Mouse (Mus musculus) small intestine, adult 2 months (tissue): ENCODE data around the gene Fkbp14.

Experiments used
- CTCF ChIP-seq: fragments of 200-500 bp; IDR thresholded peaks from 2 replicates; pipeline ENCODE4 v1.5.1; 2012; ENCODE audit warnings: low read depth, mild to moderate bottlenecking, control low read depth, inconsistent platforms, low read length, moderate library complexity, mixed read lengths; ENCODE audit not compliant: insufficient replicate concordance, insufficient read length; ENCODE audit errors: extremely low read depth
- POLR2A ChIP-seq: fragments of 200-500 bp; IDR thresholded peaks from 2 replicates; pipeline ENCODE4 v1.6.1; 2012; ENCODE audit warnings: low read depth, mild to moderate bottlenecking, control low read depth, inconsistent platforms, low read length, moderate library complexity

DNA sequence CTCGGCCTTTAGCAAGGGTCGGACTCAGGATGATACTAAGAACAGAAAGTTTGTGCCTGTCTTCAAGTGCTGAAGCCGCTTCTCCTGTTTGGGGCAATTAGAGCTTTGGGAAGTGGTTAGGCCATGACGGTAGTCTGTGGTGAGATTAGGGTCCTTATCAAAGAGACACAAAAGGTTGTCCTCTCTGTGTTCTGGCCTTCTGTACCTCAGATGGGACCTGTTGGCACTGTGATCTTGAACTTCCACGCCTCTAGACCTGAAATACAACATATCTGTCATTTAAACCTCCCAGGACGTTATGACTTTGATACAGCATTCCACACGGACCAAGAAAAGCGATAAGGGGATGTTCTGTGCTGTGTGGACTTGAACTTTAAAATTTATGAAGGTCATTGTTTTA is 68.4 kb downstream of the Fkbp14 start:
- TF ChIP-seq CTCF (no peak), POLR2A (no peak)
